Mouse (Mus musculus) lung, postnatal 0 days (tissue): Measurements from ENCODE around the gene Nlgn2. TPM values are rescaled to one million over a fixed set of nuclear protein-coding genes. Genes with fewer than 3 reads are reported as not detected.

Experiments
- ATAC-seq: fragments of 200-750 bp; cut with Nextera tagmentation; 2 replicates; pipeline ENCODE4 v1.8.0; 2017; ENCODE audit warnings: moderate library complexity
- DNase-seq: peaks from one replicate; pipeline ENCODE4 v3.0.0-alpha.2; 2016; ENCODE audit warnings: low spot score
- H3K27ac ChIP-seq: fragments of 300-500 bp; sonication (generic); 2 replicates; pipeline ENCODE4 v1.5.1; 2014; ENCODE audit warnings: antibody characterized with exemption, mild to moderate bottlenecking, low read length, mixed read lengths
- H3K27me3 ChIP-seq: fragments of 300-500 bp; sonication (generic); replicated peaks from 2 replicates; pipeline ENCODE4 v1.6.1; 2014; ENCODE audit warnings: low read length, mixed read lengths; ENCODE audit not compliant: insufficient read depth
- H3K36me3 ChIP-seq: fragments of 300-500 bp; sonication (generic); 2 replicates; pipeline ENCODE4 v1.6.1; 2014; ENCODE audit warnings: low read length, mixed read lengths; ENCODE audit not compliant: insufficient read depth
- H3K4me1 ChIP-seq: fragments of 300-500 bp; sonication (generic); 2 replicates; pipeline ENCODE4 v1.6.1; 2014; ENCODE audit warnings: antibody characterized with exemption, low read depth, low read length, mixed read lengths; ENCODE audit not compliant: insufficient read depth
- H3K4me2 ChIP-seq: fragments of 300-500 bp; sonication (generic); replicated peaks from 2 replicates; pipeline ENCODE4 v1.6.1; 2014; ENCODE audit warnings: low read depth, mild to moderate bottlenecking, low read length, moderate library complexity, mixed read lengths
- H3K4me3 ChIP-seq: fragments of 300-500 bp; sonication (generic); 2 replicates; pipeline ENCODE4 v1.5.1; 2014; ENCODE audit warnings: low read depth, low read length
- H3K9ac ChIP-seq: fragments of 300-500 bp; sonication (generic); replicated peaks from 2 replicates; pipeline ENCODE4 v1.6.1; 2014; ENCODE audit warnings: low read depth, mild to moderate bottlenecking
- H3K9me3 ChIP-seq: fragments of 300-500 bp; sonication (generic); 2 replicates; pipeline ENCODE4 v1.6.1; 2016; ENCODE audit warnings: low read length, mixed read lengths
- CTCF ChIP-seq: IDR thresholded peaks from 2 replicates; pipeline ENCODE4 v1.5.1; 2016; ENCODE audit warnings: antibody characterized with exemption, mild to moderate bottlenecking
- EP300 ChIP-seq: IDR thresholded peaks from 2 replicates; pipeline ENCODE4 v1.6.1; 2016; ENCODE audit warnings: antibody characterized with exemption, mild to moderate bottlenecking, control low read depth
- WGBS: fragments of 180-500 bp; shearing (Covaris S2); extraction: QIAGEN DNeasy Blood & Tissue Kit; methylation state at CpG from one replicate; pipeline ENCODE4 v1.1.7; 2014; 5-methylcytosine and 5-hydroxymethylcytosine counted together
- polyA plus RNA-seq: library from polyadenylated mRNA; unstranded; fragments of >200 nt; fragmentation: Nextera tagmentation; extraction: Ambion mirVana; gene quantifications from 2 replicates; pipeline ENCODE4 v1.2.1, GENCODE M21; 2015

Gene Nlgn2
- 2.9 and 3.9 TPM in 2 replicates for polyA plus RNA-seq

DNA sequence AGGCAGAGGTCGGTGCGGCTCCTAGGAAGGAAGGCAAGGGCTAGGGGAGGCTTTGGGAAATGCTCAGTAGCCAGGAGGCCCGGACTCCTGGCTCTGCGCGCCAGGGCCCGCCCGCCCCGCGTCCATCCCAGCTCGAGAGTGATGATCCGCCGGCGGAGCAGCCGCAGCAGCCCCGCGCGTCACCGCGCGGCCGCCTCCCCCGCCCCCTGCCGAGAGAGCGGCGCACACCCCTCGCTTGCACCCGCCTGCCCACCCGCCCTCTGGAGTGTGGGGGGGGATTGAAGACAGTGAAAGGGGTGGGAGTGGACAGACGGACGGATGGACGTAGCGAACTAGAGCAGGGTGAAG is at the start of gene Nlgn2:
Nlgn2 (minus strand) TSS at position 181 of the 348 bp plus-strand sequence.
- Histone ChIP-seq H3K4me2 (peak within 1 kb of the TSS; percentile 94), H3K9me3 (no peaks in the 10 kb centered on the region), H3K27me3 (0 out of 2 replicates have a peak, but pooled peaks cover 5% of the 10 kb centered on the region), H3K36me3 (no peaks in the 10 kb centered on the region), H3K9ac (peak within 1 kb of the TSS; percentile 69), H3K27ac (peak within 1 kb of the TSS; percentile 90), H3K4me3 (peak within 1 kb of the TSS; percentile 55), H3K4me1 (peaks cover 11% of the 10 kb centered on the region)
- TF ChIP-seq CTCF (peak; percentile 51), EP300 (no peak)
- DNase-seq, result no peak
- WGBS, result under 1% methylated on average over 30 of the region's 32 CpGs
- ATAC-seq, result peak; percentile 70

DNA sequence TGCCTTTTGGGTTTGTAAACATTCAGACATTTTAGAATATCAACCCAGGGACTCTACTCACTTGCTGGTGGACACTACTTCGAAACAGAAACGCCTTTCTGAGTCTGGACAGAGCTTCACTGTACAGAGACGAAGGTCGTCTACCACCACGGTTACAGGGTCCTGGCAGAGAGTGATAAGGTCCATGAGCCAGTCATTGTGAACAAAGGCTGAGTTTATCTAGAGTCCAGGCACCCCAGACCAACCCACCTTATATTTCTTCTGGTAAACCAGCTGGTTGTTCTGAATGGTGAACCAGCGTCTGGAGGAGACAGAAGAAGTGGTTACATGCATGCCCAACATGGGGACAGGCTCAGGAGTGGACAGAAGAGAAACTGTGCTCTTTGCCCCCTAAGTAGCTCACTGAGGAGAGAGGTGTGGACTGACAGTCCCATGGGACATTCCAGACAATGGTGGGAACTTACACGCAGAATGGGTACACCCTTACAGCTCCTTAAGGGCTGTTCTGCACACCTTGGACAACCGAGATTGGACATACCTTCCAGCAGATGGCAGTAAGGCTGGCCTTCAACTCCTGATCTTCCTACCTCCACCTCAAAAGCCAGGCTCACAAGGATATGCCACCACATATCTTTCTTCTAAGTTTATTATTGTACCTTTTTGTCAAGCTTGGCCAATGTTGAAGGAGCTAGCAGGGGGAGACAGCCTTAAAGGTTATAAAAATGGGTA is 49.5 kb upstream of the Nlgn2 start:
- Histone ChIP-seq H3K27ac (peak overlapping the region; percentile 32; the same call in 1 of the 2 replicates), H3K9me3 (no peaks in the 10 kb centered on the region), H3K4me3 (no peak overlapping the region), H3K4me1 (peaks cover 14% of the 10 kb centered on the region; the same call in 1 of the 2 replicates), H3K36me3 (no peaks in the 10 kb centered on the region), H3K4me2 (no peak overlapping the region), H3K9ac (no peak overlapping the region), H3K27me3 (no peaks in the 10 kb centered on the region)
- DNase-seq (peak; percentile 71), ATAC-seq (peak; percentile 70)
- 59% methylated on average over 8 of the region's 8 CpGs for WGBS
- TF ChIP-seq CTCF (peak; percentile 76), EP300 (no peak)

DNA sequence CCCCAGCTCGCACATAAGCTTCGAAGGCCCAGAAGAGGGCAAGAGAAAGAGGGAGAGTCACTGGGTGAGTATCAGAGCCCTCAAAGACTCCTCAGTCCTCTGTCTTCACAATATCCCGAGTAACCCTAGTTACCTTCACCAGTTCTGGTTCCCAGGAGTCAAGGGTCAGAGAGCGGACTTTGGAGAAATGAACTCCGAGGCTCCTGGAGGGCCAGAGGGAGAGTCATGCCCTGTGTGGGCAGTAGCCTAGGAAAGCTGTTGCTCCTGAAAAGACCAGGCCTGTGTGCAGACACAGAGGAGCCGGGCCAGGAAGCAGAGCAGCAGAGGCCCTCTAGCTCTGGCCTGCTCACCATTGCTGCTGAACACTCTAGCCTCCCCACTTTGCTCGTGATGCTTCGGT is 47.1 kb upstream of the Nlgn2 start:
- WGBS, result 67% methylated on average over 8 of the region's 8 CpGs
- Histone ChIP-seq H3K27ac (peak overlapping the region; percentile 62), H3K4me1 (peaks cover 11% of the 10 kb centered on the region), H3K9me3 (no peaks in the 10 kb centered on the region), H3K9ac (0 out of 2 replicates have a peak overlapping the region, but pooled peaks have one; percentile 12), H3K27me3 (no peaks in the 10 kb centered on the region), H3K4me3 (no peak overlapping the region), H3K36me3 (no peaks in the 10 kb centered on the region), H3K4me2 (peak overlapping the region; percentile 17; the same call in 1 of the 2 replicates)
- TF ChIP-seq EP300 (no peak), CTCF (no peak)
- ATAC-seq (no peak), DNase-seq (no peak)

DNA sequence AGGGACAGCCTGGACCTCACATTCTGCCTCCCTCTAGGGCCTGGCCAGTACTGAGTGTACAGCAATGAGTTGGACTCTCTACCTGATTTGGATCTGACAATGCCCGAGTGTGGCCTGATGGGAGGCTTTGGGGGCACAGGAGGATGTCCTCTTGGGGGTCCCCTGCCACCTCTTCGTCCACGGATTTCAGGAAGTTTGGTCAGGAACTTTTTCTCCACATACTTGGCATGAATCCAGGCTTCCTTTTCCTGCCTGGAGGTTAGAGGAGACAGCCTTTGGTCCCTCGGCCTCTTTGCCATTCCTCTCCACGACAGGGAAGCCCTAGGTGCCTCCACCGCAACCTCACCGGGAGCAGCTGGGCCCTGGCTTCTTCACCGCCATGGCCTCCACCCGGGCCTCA is 46.7 kb upstream of the Nlgn2 start:
- Histone ChIP-seq H3K4me2 (peak overlapping the region; percentile 17; the same call in 1 of the 2 replicates), H3K36me3 (no peaks in the 10 kb centered on the region), H3K9ac (0 out of 2 replicates have a peak overlapping the region, but pooled peaks have one; percentile 12), H3K4me1 (peaks cover 11% of the 10 kb centered on the region), H3K27ac (peak overlapping the region; percentile 62), H3K27me3 (no peaks in the 10 kb centered on the region), H3K4me3 (no peak overlapping the region), H3K9me3 (no peaks in the 10 kb centered on the region)
- no peak for ATAC-seq
- DNase-seq, result no peak
- TF ChIP-seq EP300 (no peak), CTCF (no peak)
- 44% methylated on average over 9 of the region's 9 CpGs for WGBS

DNA sequence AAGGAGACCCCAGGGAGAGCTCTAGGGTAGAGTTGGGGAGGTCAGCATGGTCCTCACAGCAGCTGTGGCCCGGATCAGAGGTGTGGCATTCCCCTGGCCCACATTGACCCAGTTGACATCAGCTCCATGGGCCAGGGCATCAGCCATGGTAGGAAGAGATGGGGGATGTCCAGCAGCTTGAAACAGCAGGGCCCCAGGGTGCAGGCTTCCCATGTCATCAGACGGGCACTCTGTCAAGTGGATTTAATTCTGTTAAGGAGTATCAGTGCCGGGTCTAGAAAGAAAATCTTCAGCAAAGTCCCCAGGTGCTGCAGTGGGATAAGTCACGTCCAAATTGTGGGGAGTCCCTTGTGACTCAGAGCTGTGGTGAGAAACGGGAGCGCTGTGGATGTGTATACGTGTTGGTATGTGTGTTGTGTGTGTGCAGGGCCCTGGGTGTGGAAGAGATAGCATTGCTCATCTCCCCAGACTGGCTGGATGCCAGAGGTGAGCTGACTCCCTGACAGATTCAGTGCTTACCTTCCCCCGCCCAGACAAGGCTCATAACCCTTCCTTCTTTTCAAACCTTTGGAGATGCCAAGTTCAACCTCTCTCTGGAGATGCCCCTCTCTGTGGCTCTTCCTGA is 46.1 kb upstream of the Nlgn2 start:
- H3K27ac ChIP-seq, result 0 out of 2 replicates have a peak overlapping the region, but pooled peaks have one; percentile 62

DNA sequence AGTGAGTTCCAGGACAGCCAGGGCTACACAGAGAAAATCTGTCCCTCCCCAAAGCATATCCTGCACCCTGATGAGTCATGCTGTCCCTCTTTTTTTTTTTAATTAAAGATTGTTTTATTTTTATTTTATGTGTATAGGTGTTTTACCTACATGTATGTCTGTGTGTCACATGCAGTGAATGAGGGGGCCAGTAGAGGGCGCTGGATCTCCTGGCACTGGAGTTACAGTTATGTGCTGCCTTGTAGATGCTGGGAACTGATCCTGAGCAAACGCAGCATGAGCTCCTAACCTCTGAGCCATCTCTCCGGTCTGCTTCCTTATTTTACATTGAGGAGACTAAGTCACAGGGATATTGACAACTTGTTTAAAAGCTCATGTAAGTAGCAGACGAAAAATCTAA is 45.5 kb upstream of the Nlgn2 start:
- no peak overlapping the region for H3K4me3 ChIP-seq
- no peaks in the 10 kb centered on the region for H3K36me3 ChIP-seq
- no peaks in the 10 kb centered on the region for H3K9me3 ChIP-seq
- DNase-seq (no peak), ATAC-seq (no peak)
- H3K27me3 ChIP-seq, result no peaks in the 10 kb centered on the region
- H3K4me1 ChIP-seq, result peaks cover 11% of the 10 kb centered on the region
- no peak overlapping the region for H3K4me2 ChIP-seq
- peak; percentile 60 for TF ChIP-seq CTCF
- TF ChIP-seq EP300, result no peak
- no peak overlapping the region for H3K27ac ChIP-seq
- 58% methylated on average over 4 of the region's 4 CpGs for WGBS
- no peak overlapping the region for H3K9ac ChIP-seq

More for the DNA sequence above, 46.1 kb upstream of the Nlgn2 start:
- H3K4me2 ChIP-seq, result no peak overlapping the region
- H3K4me3 ChIP-seq, result no peak overlapping the region
- H3K4me1 ChIP-seq, result peaks cover 11% of the 10 kb centered on the region
- no peak overlapping the region for H3K9ac ChIP-seq
- H3K36me3 ChIP-seq, result no peaks in the 10 kb centered on the region
- no peaks in the 10 kb centered on the region for H3K9me3 ChIP-seq
- ATAC-seq (no peak), DNase-seq (no peak)
- H3K27me3 ChIP-seq, result no peaks in the 10 kb centered on the region
- TF ChIP-seq EP300, result no peak
- TF ChIP-seq CTCF, result no peak
- 80% methylated on average over 8 of the region's 8 CpGs for WGBS
